Mouse (Mus musculus) retina, postnatal 7 days (tissue): ENCODE results near the gene Slc29a2.

ENCODE experiments used
- DNase-seq: peaks from one replicate; pipeline ENCODE4 v3.0.0-alpha.2; 2012; ENCODE audit warnings: low read depth, low spot score

The Slc29a2 gene

GRCm38 (mm10) chr19:5058801-5059771 lies 35.4 kb downstream of the Slc29a2 start:
- no peak for DNase-seq

DNA sequence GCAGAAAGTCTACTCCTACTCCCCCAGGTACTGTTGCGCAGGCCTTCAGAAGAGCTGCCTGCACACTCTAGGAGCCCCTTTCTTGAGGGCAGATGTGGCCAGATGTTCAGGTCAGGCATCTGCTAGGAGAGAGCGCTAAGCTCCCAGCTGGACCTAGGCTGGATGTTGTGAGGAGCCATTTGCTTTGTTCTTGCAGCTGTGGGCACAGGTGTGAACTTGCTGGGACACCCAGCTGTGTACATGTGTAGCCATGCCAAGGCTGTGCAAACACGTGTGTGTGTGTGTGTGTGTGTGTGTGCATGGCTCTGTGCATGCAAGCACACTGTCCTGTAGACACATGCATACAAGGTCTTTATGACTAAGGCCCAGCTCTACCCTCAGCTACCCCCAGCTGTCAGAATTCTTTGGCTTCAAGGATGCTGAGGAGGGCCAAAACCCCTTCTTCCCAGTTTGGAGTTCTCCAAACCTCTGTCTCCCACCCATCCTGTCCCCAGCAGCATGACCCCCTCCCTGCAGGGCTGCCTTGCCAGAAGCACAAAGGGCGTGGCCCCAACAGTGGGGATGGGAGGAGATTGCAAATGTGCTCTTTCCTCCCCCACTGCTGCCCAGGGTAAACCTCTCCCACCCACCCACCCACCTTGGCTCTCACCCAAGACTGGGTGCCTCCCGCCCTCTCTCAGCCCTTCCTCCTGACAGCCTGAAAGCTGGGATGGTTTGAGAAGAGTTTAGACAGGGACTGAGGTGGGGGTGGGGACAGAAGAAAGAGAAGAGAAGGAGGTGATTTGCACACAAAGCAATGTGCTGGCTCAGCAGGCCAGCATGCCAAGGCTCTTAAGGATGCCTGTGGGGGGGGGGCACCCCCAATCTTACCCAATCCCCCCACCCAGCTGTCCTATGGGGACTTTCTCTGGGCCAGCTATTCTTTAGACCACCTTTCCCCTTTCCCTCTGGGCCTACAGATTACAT lies 37.0 kb downstream of the Slc29a2 start:
- DNase-seq = no peak

DNA sequence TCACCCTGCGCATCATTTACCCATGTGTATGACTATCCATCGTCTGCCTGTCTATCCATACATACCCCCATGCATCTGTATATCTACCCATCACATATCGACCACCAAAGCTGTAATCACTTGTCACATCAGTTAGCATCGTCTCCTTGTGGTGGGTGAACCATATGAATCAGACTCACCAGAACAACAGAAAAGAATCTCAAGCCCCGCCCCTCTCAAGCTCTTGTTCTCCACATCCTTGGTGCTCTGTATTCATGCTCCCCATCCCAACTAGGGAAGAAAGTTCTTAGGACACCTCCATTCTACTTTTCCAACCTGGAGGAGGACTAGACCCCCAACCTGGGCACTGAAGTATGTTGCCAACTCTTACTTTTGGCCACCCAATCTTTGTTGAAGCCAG lies 38.4 kb downstream of the Slc29a2 start:
- no peak for DNase-seq

- no peak for DNase-seq
These were observed 38.8 kb downstream of the Slc29a2 start for GRCm38 (mm10) chr19:5062446-5062845.

DNA sequence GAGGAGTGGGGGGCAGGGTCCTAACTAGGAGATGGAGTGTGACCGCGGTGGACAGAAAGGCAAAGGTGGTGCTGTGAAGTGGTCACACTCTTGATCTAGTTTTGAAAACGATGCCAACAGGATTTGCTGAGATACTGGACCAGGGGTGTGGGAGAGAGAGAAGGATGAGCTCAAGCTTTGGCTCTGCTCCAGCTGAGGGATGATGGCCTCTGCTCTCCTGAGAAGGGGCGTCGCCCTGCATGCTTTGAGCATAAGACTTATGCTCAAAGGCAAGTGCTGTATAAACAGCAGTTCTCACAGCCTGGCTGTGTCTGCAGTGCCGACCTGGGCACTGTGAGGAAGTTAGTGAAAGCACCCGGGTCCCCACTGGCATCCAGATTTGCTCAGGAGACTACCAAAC lies 41.4 kb downstream of the Slc29a2 start:
- DNase-seq = no peak

GRCm38 (mm10) chr19:5067040-5067799 lies 43.6 kb downstream of the Slc29a2 start:
- no peak for DNase-seq

GRCm38 (mm10) chr19:5067867-5068569 lies 44.4 kb downstream of the Slc29a2 start, which contains the start of gene Cd248:
Gene Cd248, plus strand, starts transcription at chr19:5068078.
- no peak for DNase-seq

DNA sequence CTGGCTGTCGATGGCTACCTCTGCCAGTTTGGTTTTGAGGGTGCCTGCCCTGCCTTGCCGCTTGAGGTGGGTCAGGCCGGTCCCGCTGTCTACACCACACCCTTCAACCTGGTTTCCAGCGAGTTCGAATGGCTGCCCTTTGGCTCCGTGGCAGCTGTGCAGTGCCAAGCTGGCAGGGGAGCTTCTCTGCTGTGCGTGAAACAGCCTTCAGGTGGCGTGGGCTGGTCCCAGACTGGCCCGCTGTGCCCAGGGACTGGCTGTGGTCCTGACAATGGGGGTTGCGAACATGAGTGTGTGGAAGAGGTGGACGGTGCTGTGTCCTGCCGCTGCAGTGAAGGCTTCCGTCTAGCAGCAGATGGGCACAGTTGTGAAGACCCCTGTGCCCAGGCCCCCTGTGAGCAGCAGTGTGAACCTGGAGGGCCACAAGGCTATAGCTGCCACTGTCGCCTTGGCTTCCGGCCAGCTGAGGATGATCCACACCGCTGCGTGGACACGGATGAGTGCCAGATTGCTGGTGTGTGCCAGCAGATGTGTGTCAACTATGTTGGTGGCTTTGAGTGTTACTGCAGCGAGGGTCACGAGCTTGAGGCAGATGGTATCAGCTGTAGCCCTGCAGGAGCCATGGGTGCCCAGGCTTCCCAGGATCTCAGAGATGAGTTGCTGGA lies 45.0 kb downstream of the Slc29a2 start:
- DNase-seq = no peak

- DNase-seq = no peak
These were observed 45.8 kb downstream of the Slc29a2 start for GRCm38 (mm10) chr19:5069486-5069885.

DNA sequence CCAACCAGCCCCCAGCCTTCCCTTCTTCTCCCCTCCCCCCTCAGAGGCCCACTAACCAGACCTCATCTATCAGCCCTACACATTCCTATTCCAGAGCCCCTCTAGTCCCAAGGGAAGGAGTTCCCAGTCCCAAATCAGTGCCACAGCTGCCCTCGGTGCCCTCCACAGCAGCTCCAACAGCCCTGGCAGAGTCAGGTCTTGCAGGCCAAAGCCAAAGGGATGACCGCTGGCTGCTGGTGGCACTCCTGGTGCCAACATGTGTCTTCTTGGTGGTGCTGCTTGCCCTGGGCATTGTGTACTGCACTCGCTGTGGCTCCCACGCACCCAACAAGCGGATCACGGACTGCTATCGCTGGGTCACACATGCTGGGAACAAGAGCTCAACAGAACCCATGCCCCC lies 46.3 kb downstream of the Slc29a2 start:
- DNase-seq = no peak

DNA sequence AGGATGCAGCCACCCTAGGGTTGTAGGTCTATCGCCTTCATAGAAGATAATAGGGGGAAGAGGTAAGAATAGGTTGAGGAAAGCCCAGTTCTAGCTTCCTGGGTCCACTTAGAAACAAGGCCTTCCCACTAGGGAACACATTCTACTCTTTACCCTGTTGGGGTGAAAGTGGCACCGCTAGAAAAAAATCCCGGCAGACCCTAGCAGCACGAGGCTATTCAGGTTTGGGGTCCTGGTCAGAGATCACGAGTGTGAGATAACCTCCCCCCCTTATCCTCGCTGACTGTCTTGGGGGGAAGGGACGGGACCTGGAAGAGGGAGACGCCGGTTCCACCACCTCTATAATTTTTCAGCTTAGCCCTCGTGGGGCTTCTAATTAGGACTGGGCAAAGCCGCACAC lies 47.4 kb downstream of the Slc29a2 start:
- no peak for DNase-seq

GRCm38 (mm10) chr19:5071545-5072369 lies 48.1 kb downstream of the Slc29a2 start:
- DNase-seq = no peak

DNA sequence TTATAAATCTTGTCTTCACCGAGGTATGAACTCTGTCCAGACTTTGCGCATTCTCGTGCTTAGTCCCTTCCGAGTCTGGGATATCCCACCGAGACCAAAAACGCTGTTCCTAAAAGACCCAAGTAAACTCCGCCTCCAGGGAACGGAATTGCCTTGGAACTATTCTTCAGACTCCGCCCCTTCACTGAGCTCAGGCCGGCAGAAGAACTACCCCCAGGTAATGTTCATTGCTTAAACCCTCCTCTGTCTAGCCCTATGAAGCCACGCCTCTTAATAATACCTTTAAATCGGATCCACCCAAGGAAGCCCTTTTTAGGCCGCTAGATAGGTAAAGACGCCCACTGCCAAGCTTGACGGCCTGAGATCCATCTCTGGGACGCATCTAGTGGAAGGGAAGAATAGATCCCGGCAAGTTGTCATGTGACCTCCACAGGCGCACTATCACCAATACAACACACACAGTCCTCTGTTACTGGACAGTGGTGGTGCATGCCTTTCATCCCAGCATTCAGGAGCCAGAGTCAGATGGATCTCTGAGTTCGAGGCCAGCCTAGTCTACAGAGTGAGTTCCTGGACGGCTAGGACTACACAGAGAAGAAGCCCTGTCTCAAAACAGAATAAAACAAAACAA lies 48.8 kb downstream of the Slc29a2 start:
- no peak for DNase-seq

- DNase-seq = no peak
These were observed 49.4 kb downstream of the Slc29a2 start for GRCm38 (mm10) chr19:5073028-5073427.

DNA sequence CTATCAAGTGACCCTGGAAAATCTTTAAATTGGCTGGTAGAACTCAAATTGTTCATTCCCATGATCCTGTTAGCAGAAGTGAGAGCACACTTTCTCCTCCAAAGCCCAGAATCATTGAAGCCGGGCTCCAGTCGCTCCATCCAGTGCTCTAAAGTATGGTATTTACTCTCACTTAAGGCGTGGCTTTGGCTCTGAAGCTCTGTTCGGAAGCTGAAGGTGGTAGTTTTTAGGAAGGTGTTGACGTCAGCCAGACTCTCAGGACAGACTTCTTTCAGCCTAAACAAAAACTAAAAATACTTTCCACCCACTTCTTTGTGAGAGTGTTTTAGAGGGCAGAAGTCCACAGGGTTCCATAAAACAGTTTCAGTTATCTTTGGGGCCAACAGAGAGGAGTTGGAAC lies 49.9 kb downstream of the Slc29a2 start:
- DNase-seq = no peak

DNA sequence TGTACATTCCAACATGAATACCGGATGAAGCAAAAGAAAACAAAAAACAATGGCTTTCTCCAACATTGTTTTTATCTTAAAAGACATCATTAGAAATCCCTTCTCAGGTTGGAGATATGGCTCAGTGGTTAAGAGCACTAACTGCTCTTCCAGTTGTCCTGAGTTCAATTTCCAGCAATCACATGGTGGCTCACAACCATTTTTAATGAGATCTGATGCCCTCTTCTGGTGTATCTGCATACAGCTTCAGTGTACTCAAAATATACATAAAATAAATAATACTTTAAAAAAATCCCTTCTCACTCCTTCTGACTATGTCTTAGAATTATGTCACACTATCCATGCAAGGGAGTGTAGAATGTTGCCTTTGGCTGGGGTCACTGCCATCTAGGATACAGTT lies 55.6 kb downstream of the Slc29a2 start:
- no peak for DNase-seq
